Mouse (Mus musculus): ENCODE measurements at regions not wholly inside any gene's neighbourhood (a gene's known extent, or its start where the extent isn't known, plus 50 kb on each side); places are given as distances from the start of the nearest gene placed in this dataset.

DNA sequence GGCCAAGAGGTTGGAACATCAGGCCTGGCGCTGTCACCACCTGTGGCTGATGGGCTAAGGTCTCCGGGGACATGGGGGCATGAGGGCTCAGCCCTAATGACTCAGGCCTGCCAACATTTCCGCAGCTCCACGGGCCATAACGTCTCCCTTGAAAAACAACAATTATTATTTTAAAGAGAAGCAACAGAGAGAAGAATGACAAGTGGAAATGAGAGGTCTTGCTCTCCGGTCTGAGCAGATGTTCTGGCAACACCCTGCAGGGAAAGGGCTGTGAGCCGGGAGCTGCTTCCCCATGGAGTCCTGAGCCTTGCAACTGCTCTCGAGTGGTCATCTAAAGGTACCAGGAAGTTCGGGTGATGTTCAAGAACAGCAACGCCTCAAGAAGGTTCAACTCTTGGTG, 91.9 kb downstream of the Ddx1 start:
- no peak for DNase-seq (ENCODE audit: low read depth, low spot score)
- in situ Hi-C loops (cut with MboI; ENCODE audit: low sequenced_read_pairs in 2 of 2, unreplicated experiment in 2 of 2), result no loop called here
- no peak for TF ChIP-seq ZC3H11A (IDR thresholded peaks at IDR 0.05; ENCODE audit: borderline replicate concordance, low read depth, low read length)
- H3K27ac ChIP-seq (ENCODE audit: insufficient read depth, low read depth, low read length, poor library complexity, severe bottlenecking), result no peak overlapping the region
- H3K4me3 ChIP-seq (ENCODE audit: insufficient read depth in 1 of 2, low read depth in 1 of 2, low read length in 2 of 2, poor library complexity in 1 of 2, severe bottlenecking in 1 of 2), result no peak overlapping the region
- no peaks in the 10 kb centered on the region for H3K36me3 ChIP-seq (ENCODE audit: control insufficient read depth, insufficient read depth, low read length, poor library complexity, severe bottlenecking)
- no peaks in the 10 kb centered on the region for H3K9me3 ChIP-seq (ENCODE audit: control insufficient read depth, insufficient read depth, low read depth, low read length)
- H3K4me1 ChIP-seq (ENCODE audit: control insufficient read depth in 2 of 2, insufficient read depth in 2 of 2, low read length in 2 of 2, poor library complexity in 1 of 2), result no peaks in the 10 kb centered on the region
- no peak overlapping the region for H3K9ac ChIP-seq (ENCODE audit: insufficient read depth, low read depth, low read length, poor library complexity, severe bottlenecking)

DNA sequence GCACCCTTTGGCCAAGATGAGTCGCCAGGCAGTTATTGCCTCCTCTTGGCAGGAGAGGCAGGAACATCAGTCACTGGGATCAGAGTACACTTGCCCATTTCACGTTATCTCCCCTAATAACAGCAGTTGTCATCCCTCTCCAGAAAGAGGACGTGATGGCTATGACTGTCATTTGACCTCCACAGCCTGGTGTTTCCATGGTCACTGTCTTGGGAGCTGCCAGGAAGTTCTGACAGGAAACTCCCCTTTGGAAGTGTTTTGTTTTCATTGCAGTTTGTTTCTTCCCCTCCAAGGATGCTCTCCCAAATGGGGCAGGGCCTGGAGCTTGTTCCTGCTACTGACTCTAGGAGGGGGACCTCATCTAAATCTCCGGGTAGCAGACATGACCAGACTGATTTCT, 98.3 kb downstream of the Ddx1 start:
- in situ Hi-C loops (cut with MboI; ENCODE audit: low sequenced_read_pairs in 2 of 2, unreplicated experiment in 2 of 2), result no loop called here
- DNase-seq (ENCODE audit: low read depth, low spot score), result no peak
- no peak overlapping the region for H3K4me3 ChIP-seq (ENCODE audit: insufficient read depth in 1 of 2, low read depth in 1 of 2, low read length in 2 of 2, poor library complexity in 1 of 2, severe bottlenecking in 1 of 2)
- H3K9ac ChIP-seq (ENCODE audit: insufficient read depth, low read depth, low read length, poor library complexity, severe bottlenecking), result no peak overlapping the region
- no peak overlapping the region for H3K27ac ChIP-seq (ENCODE audit: insufficient read depth, low read depth, low read length, poor library complexity, severe bottlenecking)
- H3K36me3 ChIP-seq (ENCODE audit: control insufficient read depth, insufficient read depth, low read length, poor library complexity, severe bottlenecking), result no peaks in the 10 kb centered on the region
- no peak for TF ChIP-seq CHD2 (IDR thresholded peaks at IDR 0.05; ENCODE audit: low read depth, low read length)
- TF ChIP-seq ZNF384 (IDR thresholded peaks at IDR 0.05; ENCODE audit: low read depth, low read length), result no peak
- TF ChIP-seq ZC3H11A (IDR thresholded peaks at IDR 0.05; ENCODE audit: borderline replicate concordance, low read depth, low read length), result no peak
- TF ChIP-seq MAFK (IDR thresholded peaks at IDR 0.05; ENCODE audit: insufficient read depth, low read depth, low read length), result no peak
- TF ChIP-seq HCFC1 (IDR thresholded peaks at IDR 0.05; ENCODE audit: borderline replicate concordance, insufficient read depth, low read length), result no peak
- H3K4me1 ChIP-seq (ENCODE audit: control insufficient read depth in 2 of 2, insufficient read depth in 2 of 2, low read length in 2 of 2, poor library complexity in 1 of 2), result no peaks in the 10 kb centered on the region
- no peaks in the 10 kb centered on the region for H3K9me3 ChIP-seq (ENCODE audit: control insufficient read depth, insufficient read depth, low read depth, low read length)

- TF ChIP-seq CHD2 (IDR thresholded peaks at IDR 0.05; ENCODE audit: low read depth, low read length), result no peak
- TF ChIP-seq ZNF384 (IDR thresholded peaks at IDR 0.05; ENCODE audit: low read depth, low read length), result no peak
- no peak for TF ChIP-seq HCFC1 (IDR thresholded peaks at IDR 0.05; ENCODE audit: borderline replicate concordance, insufficient read depth, low read length)
- TF ChIP-seq ZC3H11A (IDR thresholded peaks at IDR 0.05; ENCODE audit: borderline replicate concordance, low read depth, low read length), result no peak
- no peak for TF ChIP-seq MAFK (IDR thresholded peaks at IDR 0.05; ENCODE audit: insufficient read depth, low read depth, low read length)
- in situ Hi-C loops (cut with MboI; ENCODE audit: low sequenced_read_pairs in 2 of 2, unreplicated experiment in 2 of 2), result no loop called here
- no peaks in the 10 kb centered on the region for H3K4me1 ChIP-seq (ENCODE audit: control insufficient read depth in 2 of 2, insufficient read depth in 2 of 2, low read length in 2 of 2, poor library complexity in 1 of 2)
- DNase-seq (ENCODE audit: low read depth, low spot score), result no peak
- no peaks in the 10 kb centered on the region for H3K9me3 ChIP-seq (ENCODE audit: control insufficient read depth, insufficient read depth, low read depth, low read length)
- H3K36me3 ChIP-seq (ENCODE audit: control insufficient read depth, insufficient read depth, low read length, poor library complexity, severe bottlenecking), result no peaks in the 10 kb centered on the region
- no peak overlapping the region for H3K27ac ChIP-seq (ENCODE audit: insufficient read depth, low read depth, low read length, poor library complexity, severe bottlenecking)
- no peak overlapping the region for H3K9ac ChIP-seq (ENCODE audit: insufficient read depth, low read depth, low read length, poor library complexity, severe bottlenecking)
- no peak overlapping the region for H3K4me3 ChIP-seq (ENCODE audit: insufficient read depth in 1 of 2, low read depth in 1 of 2, low read length in 2 of 2, poor library complexity in 1 of 2, severe bottlenecking in 1 of 2)
These were observed 101.8 kb downstream of the Ddx1 start for GRCm38 (mm10) chr12:13147251-13147650.

GRCm38 (mm10) chr12:13145186-13146115, 103.6 kb downstream of the Ddx1 start:
- H3K9me3 ChIP-seq (ENCODE audit: control insufficient read depth, insufficient read depth, low read depth, low read length), result no peaks in the 10 kb centered on the region
- H3K4me3 ChIP-seq (ENCODE audit: insufficient read depth in 1 of 2, low read depth in 1 of 2, low read length in 2 of 2, poor library complexity in 1 of 2, severe bottlenecking in 1 of 2), result no peak overlapping the region
- in situ Hi-C loops (cut with MboI; ENCODE audit: low sequenced_read_pairs in 2 of 2, unreplicated experiment in 2 of 2), result no loop called here
- H3K4me1 ChIP-seq (ENCODE audit: control insufficient read depth in 2 of 2, insufficient read depth in 2 of 2, low read length in 2 of 2, poor library complexity in 1 of 2), result no peaks in the 10 kb centered on the region
- H3K9ac ChIP-seq (ENCODE audit: insufficient read depth, low read depth, low read length, poor library complexity, severe bottlenecking), result no peak overlapping the region
- DNase-seq (ENCODE audit: low read depth, low spot score), result no peak
- no peak overlapping the region for H3K27ac ChIP-seq (ENCODE audit: insufficient read depth, low read depth, low read length, poor library complexity, severe bottlenecking)
- H3K36me3 ChIP-seq (ENCODE audit: control insufficient read depth, insufficient read depth, low read length, poor library complexity, severe bottlenecking), result no peaks in the 10 kb centered on the region
- TF ChIP-seq ZC3H11A (IDR thresholded peaks at IDR 0.05; ENCODE audit: borderline replicate concordance, low read depth, low read length), result no peak
- TF ChIP-seq MAFK (IDR thresholded peaks at IDR 0.05; ENCODE audit: insufficient read depth, low read depth, low read length), result no peak
- no peak for TF ChIP-seq HCFC1 (IDR thresholded peaks at IDR 0.05; ENCODE audit: borderline replicate concordance, insufficient read depth, low read length)
- TF ChIP-seq CHD2 (IDR thresholded peaks at IDR 0.05; ENCODE audit: low read depth, low read length), result no peak
- TF ChIP-seq ZNF384 (IDR thresholded peaks at IDR 0.05; ENCODE audit: low read depth, low read length), result no peak

Data from ES-E14 (cell line).